Mouse (Mus musculus) neural tube, embryonic 11.5 days (tissue): Measurements from ENCODE around the gene Myo10. TPM values are rescaled to one million over a fixed set of nuclear protein-coding genes. Genes with fewer than 3 reads are reported as not detected.
A peak's percentile ranks its signal among the peaks of the same experiment; 100 is the strongest.

Experiments used
- ATAC-seq: fragments of 200-750 bp; cut with Nextera tagmentation; 2 replicates; pipeline ENCODE4 v1.8.0; 2017; ENCODE audit warnings: moderate number of reproducible peaks, mild to moderate bottlenecking, moderate TSS enrichment, moderate library complexity; ENCODE audit not compliant: insufficient read depth, low FRiP score, low TSS enrichment
- DNase-seq: peaks from one replicate; pipeline ENCODE4 v3.0.0-alpha.2; 2015; ENCODE audit warnings: low spot score
- H3K27ac ChIP-seq: fragments of 300-500 bp; sonication (generic); 2 replicates; pipeline ENCODE4 v1.5.1; 2014; ENCODE audit warnings: low read depth, mild to moderate bottlenecking, low read length
- H3K27me3 ChIP-seq: fragments of 300-500 bp; sonication (generic); 2 replicates; pipeline ENCODE4 v1.6.1; 2014; ENCODE audit warnings: mild to moderate bottlenecking, low read length, mixed read lengths; ENCODE audit not compliant: control insufficient read depth, insufficient read depth
- H3K36me3 ChIP-seq: fragments of 300-500 bp; sonication (generic); 2 replicates; pipeline ENCODE4 v1.6.1; 2014; ENCODE audit warnings: mild to moderate bottlenecking, low read length, moderate library complexity, mixed read lengths; ENCODE audit not compliant: control insufficient read depth, insufficient read depth
- H3K4me1 ChIP-seq: fragments of 300-500 bp; sonication (generic); 2 replicates; pipeline ENCODE4 v1.6.1; 2014; ENCODE audit warnings: low read length, mixed read lengths; ENCODE audit not compliant: control insufficient read depth, insufficient read depth
- H3K4me2 ChIP-seq: fragments of 300-500 bp; sonication (generic); 2 replicates; pipeline ENCODE4 v1.6.1; 2014; ENCODE audit warnings: low read depth, mild to moderate bottlenecking, moderate library complexity
- H3K4me3 ChIP-seq: fragments of 300-500 bp; sonication (generic); 2 replicates; pipeline ENCODE4 v1.5.1; 2014; ENCODE audit warnings: low read depth, low read length
- H3K9ac ChIP-seq: fragments of 300-500 bp; sonication (generic); 2 replicates; pipeline ENCODE4 v1.6.1; 2014; ENCODE audit warnings: mild to moderate bottlenecking, low read length
- H3K9me3 ChIP-seq: fragments of 300-500 bp; sonication (generic); 2 replicates; pipeline ENCODE4 v1.6.1; 2016; ENCODE audit warnings: low read length; ENCODE audit not compliant: control insufficient read depth
- WGBS: fragments of 180-500 bp; shearing (Covaris S2); extraction: QIAGEN DNeasy Blood & Tissue Kit; methylation state at CpG from one replicate; pipeline ENCODE4 v1.1.7; 2014; 5-methylcytosine and 5-hydroxymethylcytosine counted together
- polyA plus RNA-seq: library from polyadenylated mRNA; unstranded; fragments of >200 nt; fragmentation: Nextera tagmentation; extraction: Ambion mirVana; gene quantifications from 2 replicates; pipeline ENCODE4 v1.2.1, GENCODE M21; 2014

Myo10 gene
- polyA plus RNA-seq, 1 experiment from 2014 or later, result 40.5 TPM

- Histone ChIP-seq H3K4me1 (peaks cover 5% of the 10 kb centered on the region; the same call in 1 of the 2 replicates), H3K27me3 (no peaks in the 10 kb centered on the region), H3K27ac (no peak overlapping the region), H3K9me3 (no peaks in the 10 kb centered on the region), H3K4me2 (peak overlapping the region; percentile 96), H3K36me3 (no peaks in the 10 kb centered on the region), H3K4me3 (peak overlapping the region; percentile 69), H3K9ac (peak overlapping the region; percentile 84)
- no peak for ATAC-seq
- WGBS, result 8% methylated on average over 9 of the region's 9 CpGs
- DNase-seq, result no peak
Measured at GRCm38 (mm10) chr15:25623556-25624180, 1.3 kb downstream of the Myo10 start.

- H3K4me1 ChIP-seq, result peaks cover 5% of the 10 kb centered on the region; the same call in 1 of the 2 replicates
- H3K4me3 ChIP-seq, result peak overlapping the region; percentile 69
- no peaks in the 10 kb centered on the region for H3K36me3 ChIP-seq
- WGBS, result 54% methylated on average over 3 of the region's 3 CpGs
- no peak for DNase-seq
- no peak overlapping the region for H3K9ac ChIP-seq
- no peak overlapping the region for H3K27ac ChIP-seq
- no peaks in the 10 kb centered on the region for H3K27me3 ChIP-seq
- no peaks in the 10 kb centered on the region for H3K9me3 ChIP-seq
- ATAC-seq, result no peak
- no peak overlapping the region; the same call in 1 of the 2 replicates for H3K4me2 ChIP-seq
Measured at GRCm38 (mm10) chr15:25624263-25624662, 1.9 kb downstream of the Myo10 start.

- H3K9me3 ChIP-seq, result no peaks in the 10 kb centered on the region
- no peaks in the 10 kb centered on the region for H3K27me3 ChIP-seq
- H3K9ac ChIP-seq, result no peak overlapping the region
- H3K4me1 ChIP-seq, result peaks cover 5% of the 10 kb centered on the region; the same call in 1 of the 2 replicates
- H3K4me2 ChIP-seq, result peak overlapping the region; percentile 8; the same call in 1 of the 2 replicates
- no peak overlapping the region for H3K27ac ChIP-seq
- WGBS, result 62% methylated on average over 4 of the region's 4 CpGs
- no peak for ATAC-seq
- H3K4me3 ChIP-seq, result no peak overlapping the region
- no peak for DNase-seq
- no peaks in the 10 kb centered on the region for H3K36me3 ChIP-seq
Measured at GRCm38 (mm10) chr15:25625471-25625870, 3.1 kb downstream of the Myo10 start.

- peaks cover 5% of the 10 kb centered on the region; the same call in 1 of the 2 replicates for H3K4me1 ChIP-seq
- H3K36me3 ChIP-seq, result no peaks in the 10 kb centered on the region
- H3K4me2 ChIP-seq, result no peak overlapping the region
- H3K27ac ChIP-seq, result no peak overlapping the region
- no peaks in the 10 kb centered on the region for H3K9me3 ChIP-seq
- WGBS, result 79% methylated on average over 7 of the region's 7 CpGs
- no peaks in the 10 kb centered on the region for H3K27me3 ChIP-seq
- ATAC-seq (no peak), DNase-seq (no peak)
- H3K4me3 ChIP-seq, result no peak overlapping the region
- no peak overlapping the region for H3K9ac ChIP-seq
Measured at GRCm38 (mm10) chr15:25627012-25627411, 4.7 kb downstream of the Myo10 start.

DNA sequence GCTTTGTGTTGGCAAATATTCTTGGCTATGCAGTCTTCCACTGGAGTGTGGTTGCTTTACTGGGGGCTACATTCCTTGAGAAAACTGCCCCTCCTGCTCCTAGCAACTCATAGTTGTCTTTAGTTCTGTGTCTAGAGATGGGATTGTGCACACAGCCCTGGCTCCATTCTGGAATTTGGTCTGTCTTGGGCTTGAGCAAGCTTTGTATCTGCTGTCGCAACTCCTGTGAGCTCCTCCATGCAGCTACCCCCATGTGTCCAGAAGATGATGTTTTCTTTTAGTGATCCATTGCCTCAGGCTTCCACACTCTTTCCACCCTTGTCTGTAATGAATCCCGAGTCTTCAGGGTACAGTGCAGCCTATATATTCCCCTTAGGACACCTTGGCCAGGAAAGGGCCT is 5.9 kb downstream of the Myo10 start:
- no peak for DNase-seq
- Histone ChIP-seq H3K9me3 (no peaks in the 10 kb centered on the region), H3K27ac (no peak overlapping the region), H3K4me2 (no peak overlapping the region), H3K4me1 (peaks cover 5% of the 10 kb centered on the region; the same call in 1 of the 2 replicates), H3K27me3 (no peaks in the 10 kb centered on the region), H3K4me3 (no peak overlapping the region), H3K36me3 (no peaks in the 10 kb centered on the region), H3K9ac (no peak overlapping the region)
- WGBS, result 95% methylated on average over 2 of the region's 2 CpGs
- no peak for ATAC-seq

DNA sequence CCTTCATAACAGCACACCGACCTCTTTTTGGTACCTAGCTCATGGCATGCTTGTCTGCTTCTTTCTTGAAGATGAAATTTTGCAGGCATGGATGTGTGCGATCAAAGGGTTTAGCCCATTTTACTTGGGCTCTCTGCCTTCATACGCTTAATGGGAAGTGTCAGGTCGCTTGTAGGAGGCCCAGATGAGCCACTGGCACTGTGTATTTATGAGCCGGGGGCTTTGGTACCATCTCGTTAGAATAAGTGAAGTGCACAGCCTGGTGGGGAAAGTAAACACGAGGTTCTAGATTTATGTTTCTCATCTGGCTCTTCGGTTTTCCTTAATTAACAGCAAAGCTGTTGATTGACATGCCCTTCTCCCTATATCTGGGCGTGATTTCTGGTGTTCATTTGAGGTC is 8.4 kb downstream of the Myo10 start:
- Histone ChIP-seq H3K27me3 (no peaks in the 10 kb centered on the region), H3K36me3 (no peaks in the 10 kb centered on the region), H3K4me1 (no peaks in the 10 kb centered on the region; the same call in 1 of the 2 replicates), H3K27ac (no peak overlapping the region), H3K9me3 (no peaks in the 10 kb centered on the region), H3K4me2 (no peak overlapping the region), H3K4me3 (no peak overlapping the region), H3K9ac (no peak overlapping the region)
- no peak for ATAC-seq
- 70% methylated on average over 9 of the region's 9 CpGs for WGBS
- DNase-seq, result no peak

DNA sequence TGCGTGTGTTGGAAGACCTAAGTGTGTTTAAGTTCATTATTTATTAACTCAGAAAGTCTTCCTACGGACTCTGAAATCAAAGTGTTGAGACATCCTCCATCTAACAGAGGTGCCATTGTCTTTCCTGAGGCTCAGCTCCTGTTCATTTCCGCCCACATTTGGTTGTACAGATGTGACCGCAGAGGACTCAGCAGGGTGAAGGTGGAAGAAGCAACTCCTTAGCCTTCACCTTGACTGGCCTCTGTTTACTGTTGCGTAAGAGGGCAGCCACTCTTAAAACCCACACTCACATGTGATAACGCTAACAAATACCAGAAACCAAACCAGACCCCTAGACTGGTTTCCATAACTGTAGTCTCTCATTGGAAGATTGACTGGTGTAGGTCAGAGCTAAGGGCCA is 9.0 kb downstream of the Myo10 start:
- Histone ChIP-seq H3K4me3 (no peak overlapping the region), H3K9ac (no peak overlapping the region), H3K27me3 (no peaks in the 10 kb centered on the region), H3K9me3 (no peaks in the 10 kb centered on the region), H3K36me3 (no peaks in the 10 kb centered on the region), H3K4me2 (no peak overlapping the region), H3K27ac (no peak overlapping the region), H3K4me1 (no peaks in the 10 kb centered on the region; the same call in 1 of the 2 replicates)
- DNase-seq (no peak), ATAC-seq (no peak)
- 74% methylated on average over 6 of the region's 6 CpGs for WGBS

GRCm38 (mm10) chr15:25632902-25633301 is 10.6 kb downstream of the Myo10 start:
- no peaks in the 10 kb centered on the region for H3K9me3 ChIP-seq
- DNase-seq, result no peak
- 86% methylated on average over 11 of the region's 11 CpGs for WGBS
- no peak overlapping the region for H3K4me2 ChIP-seq
- no peaks in the 10 kb centered on the region; the same call in 1 of the 2 replicates for H3K4me1 ChIP-seq
- ATAC-seq, result no peak
- H3K9ac ChIP-seq, result no peak overlapping the region
- H3K4me3 ChIP-seq, result no peak overlapping the region
- H3K27ac ChIP-seq, result no peak overlapping the region
- H3K36me3 ChIP-seq, result no peaks in the 10 kb centered on the region
- H3K27me3 ChIP-seq, result no peaks in the 10 kb centered on the region

DNA sequence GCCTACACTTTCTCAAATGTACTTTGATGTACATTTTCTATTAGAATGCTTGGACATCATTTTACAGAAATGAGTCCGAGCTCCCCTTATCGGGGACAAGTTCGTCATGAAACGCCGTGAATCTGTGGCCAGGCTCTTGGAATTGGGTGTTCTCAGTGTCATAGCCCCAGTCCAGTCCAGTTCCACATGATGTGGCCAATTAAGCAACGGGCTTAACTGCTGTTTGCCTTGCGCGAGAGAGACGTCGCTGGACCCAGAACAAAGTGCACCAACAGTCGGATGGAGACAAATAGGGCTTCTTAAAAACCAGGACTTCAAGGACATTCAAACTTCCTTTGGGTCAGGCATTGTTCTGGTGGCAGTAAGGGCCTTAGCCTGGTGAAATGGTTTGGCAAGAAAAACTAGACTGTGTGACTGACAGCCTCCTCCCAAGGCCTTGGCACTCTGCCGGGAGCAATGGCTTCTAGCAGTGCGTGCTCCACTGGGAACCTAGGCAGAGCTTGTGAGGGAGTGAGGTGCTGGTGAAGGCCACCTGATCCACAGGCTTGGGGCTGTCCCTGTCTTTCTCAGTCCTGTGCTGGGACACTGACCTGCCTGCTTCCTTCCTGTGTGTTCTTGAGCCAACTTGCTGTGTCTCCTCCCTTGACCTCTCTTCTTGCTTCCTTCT is 11.5 kb downstream of the Myo10 start:
- no peaks in the 10 kb centered on the region for H3K9me3 ChIP-seq
- H3K4me2 ChIP-seq, result no peak overlapping the region
- 90% methylated on average over 13 of the region's 13 CpGs for WGBS
- ATAC-seq, result no peak
- H3K4me3 ChIP-seq, result no peak overlapping the region
- no peak overlapping the region for H3K9ac ChIP-seq
- H3K36me3 ChIP-seq, result no peaks in the 10 kb centered on the region
- no peak overlapping the region for H3K27ac ChIP-seq
- no peaks in the 10 kb centered on the region; the same call in 1 of the 2 replicates for H3K4me1 ChIP-seq
- no peak for DNase-seq
- no peaks in the 10 kb centered on the region for H3K27me3 ChIP-seq
